Mouse (Mus musculus): ENCODE measurements around the gene Kif13a.

GRCm38 (mm10) chr13:46776636-46777305, 152.9 kb downstream of the Kif13a start:
- TF ChIP-seq CTCF (IDR thresholded peaks at IDR 0.05; ENCODE audit: low read depth), result no peak
- no peak for TF ChIP-seq EP300 (optimal IDR thresholded peaks at IDR 0.05)
